Mouse (Mus musculus): ENCODE results near the gene Mdc1. TPM values are rescaled to one million over a fixed set of nuclear protein-coding genes. Genes with fewer than 3 reads are reported as not detected.
A peak's percentile ranks its signal among the peaks of the same experiment; 100 is the strongest.

Gene Mdc1
- polyA plus RNA-seq, 1 experiment from 2014 or later: 15.0 TPM

DNA sequence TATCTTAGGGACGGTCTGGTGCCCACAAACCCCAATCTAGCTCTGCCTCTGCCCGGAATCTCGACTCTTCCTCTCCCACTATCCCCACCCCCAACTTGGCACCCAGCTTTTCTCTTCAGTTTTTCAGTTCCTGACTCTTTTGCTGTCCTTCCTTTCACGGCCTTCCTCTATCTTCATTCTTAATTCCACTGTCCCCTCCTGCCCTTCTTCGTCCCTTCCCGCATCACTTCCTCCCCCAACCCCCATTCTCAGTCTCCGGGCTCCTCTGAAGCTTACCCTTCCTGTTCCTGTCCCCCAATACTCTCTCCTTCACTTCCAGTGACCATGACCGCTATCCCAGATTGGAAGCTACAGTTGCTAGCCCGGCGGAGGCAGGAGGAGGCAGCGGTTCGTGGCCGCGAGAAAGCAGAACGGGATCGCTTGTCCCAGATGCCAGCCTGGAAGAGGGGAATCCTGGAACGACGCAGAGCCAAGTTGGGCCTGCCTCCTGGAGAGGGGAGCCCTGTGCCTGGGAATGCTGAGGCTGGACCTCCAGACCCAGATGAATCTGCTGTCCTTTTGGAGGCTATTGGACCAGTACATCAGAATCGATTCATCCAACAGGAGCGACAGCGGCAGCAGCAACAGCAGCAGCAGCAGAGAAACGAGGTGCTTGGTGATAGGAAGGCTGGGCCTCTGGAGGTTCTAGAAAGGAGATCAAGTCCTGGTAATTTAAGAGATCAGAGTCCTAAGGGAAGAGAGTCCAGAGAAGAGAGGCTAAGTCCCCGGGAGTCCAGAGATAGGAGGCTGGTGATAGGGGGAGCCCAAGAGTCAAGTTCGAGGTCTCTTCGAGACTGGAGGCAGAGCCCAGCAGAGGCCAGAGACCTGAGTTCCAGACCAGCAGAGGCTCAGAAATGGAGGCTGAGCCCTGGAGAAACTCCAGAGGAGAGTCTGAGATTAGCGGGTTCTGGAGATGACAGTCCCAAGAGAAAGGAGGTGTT is 25.9 kb downstream of the Mdc1 start:
- Histone ChIP-seq H3K27me3 (ENCODE audit: control insufficient read depth, insufficient read depth, low read length) (no peaks in the 10 kb centered on the region), H3K9ac (ENCODE audit: low read length) (peak overlapping the region; percentile 94), H3K4me2 (ENCODE audit: low read depth) (peak overlapping the region; percentile 86), H3K4me1 (ENCODE audit: control insufficient read depth, insufficient read depth, low read length) (peaks cover 28% of the 10 kb centered on the region), H3K36me3 (ENCODE audit: control insufficient read depth, insufficient read depth, low read length) (peaks cover 6% of the 10 kb centered on the region; the same call in 1 of the 2 replicates), H3K9me3 (ENCODE audit: control insufficient read depth, low read length) (no peaks in the 10 kb centered on the region), H3K4me3 (ENCODE audit: low read depth, low read length) (peak overlapping the region; percentile 77), H3K27ac (ENCODE audit: low read depth, low read length) (peak overlapping the region; percentile 98)
- ATAC-seq (ENCODE audit: insufficient read depth, low FRiP score, low TSS enrichment) (no peak), DNase-seq (ENCODE audit: low spot score) (peak; percentile 41)
- 9% methylated on average over 26 of the region's 26 CpGs for WGBS

DNA sequence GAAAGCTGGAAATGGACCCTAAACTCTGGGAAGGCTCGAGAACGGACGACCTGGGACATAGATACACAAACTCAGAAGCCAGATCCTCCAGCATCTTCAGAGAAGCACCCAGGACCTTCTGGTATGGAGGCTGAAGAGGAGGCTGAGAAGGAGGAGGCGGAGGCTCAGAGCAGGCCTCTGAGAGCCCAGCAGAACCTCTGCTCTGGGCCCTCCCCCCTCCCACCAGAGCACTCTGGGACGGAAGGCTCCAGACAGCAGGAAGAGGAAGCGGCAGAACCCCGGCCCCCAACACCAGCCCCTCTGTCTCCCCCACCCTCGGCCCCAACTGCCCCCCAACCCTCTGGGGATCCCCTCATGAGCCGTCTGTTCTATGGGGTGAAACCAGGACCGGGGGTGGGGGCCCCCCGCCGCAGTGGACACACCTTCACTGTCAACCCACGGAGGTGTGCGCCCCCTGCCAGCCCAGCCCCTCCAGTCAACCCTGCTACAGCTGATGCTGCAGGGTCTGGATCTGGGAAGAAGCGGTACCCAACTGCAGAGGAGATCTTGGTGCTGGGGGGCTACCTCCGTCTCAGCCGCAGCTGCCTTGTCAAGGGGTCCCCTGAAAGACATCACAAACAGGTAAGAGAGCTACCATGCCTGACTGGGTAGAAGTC is 27.0 kb downstream of the Mdc1 start:
- no peaks in the 10 kb centered on the region for H3K27me3 ChIP-seq (ENCODE audit: control insufficient read depth, insufficient read depth, low read length)

DNA sequence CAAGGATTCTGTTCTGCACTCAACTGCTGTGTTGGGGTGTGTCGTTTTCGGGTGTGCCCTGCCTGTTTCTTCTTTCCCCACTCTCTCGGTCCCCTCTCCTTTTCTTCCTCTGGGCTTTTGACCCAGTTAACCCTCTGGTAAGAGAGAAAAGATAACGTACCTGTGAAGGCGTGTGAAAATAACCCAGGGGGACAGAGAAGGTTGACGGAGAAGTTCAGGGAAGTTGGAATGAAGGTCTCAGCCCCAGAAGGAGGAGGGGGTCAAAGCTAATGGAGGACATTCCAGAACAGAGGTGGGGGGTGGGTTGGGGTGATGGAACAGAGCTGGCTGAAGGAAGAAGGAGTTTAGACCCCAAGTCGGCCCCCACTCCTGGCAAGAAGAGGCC is 27.6 kb downstream of the Mdc1 start:
- Histone ChIP-seq H3K27me3 (ENCODE audit: control insufficient read depth, insufficient read depth, low read length) (no peaks in the 10 kb centered on the region), H3K4me2 (ENCODE audit: low read depth) (peak overlapping the region; percentile 86), H3K36me3 (ENCODE audit: control insufficient read depth, insufficient read depth, low read length) (peaks cover 7% of the 10 kb centered on the region; the same call in 1 of the 2 replicates), H3K4me1 (ENCODE audit: control insufficient read depth, insufficient read depth, low read length) (peaks cover 37% of the 10 kb centered on the region), H3K9me3 (ENCODE audit: control insufficient read depth, low read length) (no peaks in the 10 kb centered on the region), H3K4me3 (ENCODE audit: low read depth, low read length) (peak overlapping the region; percentile 77), H3K27ac (ENCODE audit: low read depth, low read length) (peak overlapping the region; percentile 54; the same call in 1 of the 2 replicates), H3K9ac (ENCODE audit: low read length) (peak overlapping the region; percentile 94)
- DNase-seq (ENCODE audit: low spot score) (no peak), ATAC-seq (ENCODE audit: insufficient read depth, low FRiP score, low TSS enrichment) (no peak)
- 10% methylated on average over 7 of the region's 7 CpGs for WGBS

More for the DNA sequence above, 27.0 kb downstream of the Mdc1 start:
- Histone ChIP-seq H3K9ac (ENCODE audit: low read length) (peak overlapping the region; percentile 94), H3K4me1 (ENCODE audit: control insufficient read depth, insufficient read depth, low read length) (peaks cover 32% of the 10 kb centered on the region), H3K4me3 (ENCODE audit: low read depth, low read length) (peak overlapping the region; percentile 77), H3K36me3 (ENCODE audit: control insufficient read depth, insufficient read depth, low read length) (peaks cover 6% of the 10 kb centered on the region; the same call in 1 of the 2 replicates), H3K4me2 (ENCODE audit: low read depth) (peak overlapping the region; percentile 86), H3K9me3 (ENCODE audit: control insufficient read depth, low read length) (no peaks in the 10 kb centered on the region), H3K27ac (ENCODE audit: low read depth, low read length) (peak overlapping the region; percentile 98)
- ATAC-seq (ENCODE audit: insufficient read depth, low FRiP score, low TSS enrichment) (no peak), DNase-seq (ENCODE audit: low spot score) (no peak)
- 46% methylated on average over 15 of the region's 17 CpGs for WGBS

DNA sequence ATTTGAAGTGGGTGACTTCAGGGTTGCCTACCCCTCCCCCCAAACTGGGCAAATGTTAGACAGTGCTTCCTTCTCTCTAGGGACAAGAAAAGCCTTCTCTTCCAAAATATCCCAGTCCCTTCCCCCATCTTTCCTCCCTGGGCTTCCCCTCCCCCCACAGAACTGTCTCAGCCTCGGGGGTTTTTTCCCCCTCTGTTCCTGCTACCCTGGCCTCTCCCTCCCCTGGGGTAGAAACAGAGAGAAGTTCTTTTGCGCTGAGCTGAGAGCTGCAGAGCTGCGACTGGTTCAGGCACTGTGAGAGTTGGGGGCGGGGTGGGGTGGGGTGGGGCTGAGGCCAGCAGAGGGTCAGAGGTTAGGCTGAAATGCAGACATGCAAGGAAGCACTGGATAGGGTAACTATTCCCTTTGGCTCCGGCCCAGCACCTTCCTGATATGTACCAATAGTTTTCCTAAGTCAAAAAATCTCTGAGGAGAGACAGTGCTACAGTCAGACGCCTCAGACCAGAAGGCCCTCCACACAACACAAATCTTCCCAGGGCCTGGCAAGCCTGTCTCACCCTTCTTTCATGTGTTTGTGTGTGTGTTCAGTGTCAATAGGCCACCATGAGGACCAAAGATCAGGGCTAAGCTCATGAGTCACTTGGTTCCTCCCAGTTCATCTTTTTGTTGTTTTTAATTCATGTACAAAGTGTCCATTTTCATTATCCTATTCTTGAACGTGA is 28.2 kb downstream of the Mdc1 start:
- Histone ChIP-seq H3K9ac (ENCODE audit: low read length) (peak overlapping the region; percentile 94), H3K27ac (ENCODE audit: low read depth, low read length) (peak overlapping the region; percentile 54; the same call in 1 of the 2 replicates), H3K36me3 (ENCODE audit: control insufficient read depth, insufficient read depth, low read length) (peaks cover 11% of the 10 kb centered on the region), H3K9me3 (ENCODE audit: control insufficient read depth, low read length) (no peaks in the 10 kb centered on the region), H3K27me3 (ENCODE audit: control insufficient read depth, insufficient read depth, low read length) (no peaks in the 10 kb centered on the region), H3K4me1 (ENCODE audit: control insufficient read depth, insufficient read depth, low read length) (peaks cover 37% of the 10 kb centered on the region), H3K4me2 (ENCODE audit: low read depth) (peak overlapping the region; percentile 86), H3K4me3 (ENCODE audit: low read depth, low read length) (peak overlapping the region; percentile 77)
- 9% methylated on average over 7 of the region's 7 CpGs for WGBS
- DNase-seq (ENCODE audit: low spot score): peak; percentile 27
- ATAC-seq (ENCODE audit: insufficient read depth, low FRiP score, low TSS enrichment): no peak

DNA sequence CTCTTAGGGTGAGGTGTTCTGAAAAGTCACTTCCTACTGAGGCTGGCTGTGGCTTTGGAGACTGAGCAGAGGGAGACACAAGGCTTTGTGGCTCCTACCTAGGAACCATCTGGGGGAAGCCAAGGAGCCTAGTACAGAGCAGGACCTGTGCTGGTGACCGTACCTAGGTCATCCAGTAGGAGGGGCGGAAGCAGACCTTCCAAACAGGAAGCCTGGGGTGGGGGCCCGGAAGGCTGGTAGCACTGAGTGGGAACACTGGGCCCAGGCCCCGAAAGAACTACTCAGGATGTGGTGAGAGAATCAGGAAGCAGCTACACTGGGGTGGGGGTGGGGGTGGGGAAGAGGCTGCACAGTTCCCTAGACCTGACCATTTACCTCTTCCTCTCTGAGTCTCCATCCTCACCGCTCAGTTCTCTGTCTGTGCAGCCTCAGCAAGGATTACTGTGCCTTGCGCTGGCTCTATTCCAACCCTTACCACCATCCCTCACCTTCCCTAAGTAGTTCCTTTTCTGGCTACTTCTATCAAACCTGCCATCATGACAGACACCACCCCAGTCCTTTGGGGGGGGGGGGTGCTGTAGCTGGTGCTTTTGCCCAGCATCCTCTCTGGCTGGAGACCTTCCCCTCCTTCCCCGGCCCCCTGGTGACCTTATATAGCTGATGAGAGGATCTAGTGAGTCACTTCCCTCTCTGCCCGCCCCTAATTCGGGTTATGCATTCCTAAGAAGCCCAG is 29.0 kb downstream of the Mdc1 start:
- Histone ChIP-seq H3K9me3 (ENCODE audit: control insufficient read depth, low read length) (no peaks in the 10 kb centered on the region), H3K4me1 (ENCODE audit: control insufficient read depth, insufficient read depth, low read length) (peaks cover 37% of the 10 kb centered on the region), H3K27me3 (ENCODE audit: control insufficient read depth, insufficient read depth, low read length) (no peaks in the 10 kb centered on the region), H3K9ac (ENCODE audit: low read length) (peak overlapping the region; percentile 31; the same call in 1 of the 2 replicates), H3K27ac (ENCODE audit: low read depth, low read length) (0 out of 2 replicates have a peak overlapping the region, but pooled peaks have one; percentile 3), H3K4me2 (ENCODE audit: low read depth) (peak overlapping the region; percentile 86), H3K4me3 (ENCODE audit: low read depth, low read length) (peak overlapping the region; percentile 77), H3K36me3 (ENCODE audit: control insufficient read depth, insufficient read depth, low read length) (peaks cover 12% of the 10 kb centered on the region)
- ATAC-seq (ENCODE audit: insufficient read depth, low FRiP score, low TSS enrichment) (no peak), DNase-seq (ENCODE audit: low spot score) (no peak)
- WGBS: 69% methylated on average over 9 of the region's 9 CpGs

DNA sequence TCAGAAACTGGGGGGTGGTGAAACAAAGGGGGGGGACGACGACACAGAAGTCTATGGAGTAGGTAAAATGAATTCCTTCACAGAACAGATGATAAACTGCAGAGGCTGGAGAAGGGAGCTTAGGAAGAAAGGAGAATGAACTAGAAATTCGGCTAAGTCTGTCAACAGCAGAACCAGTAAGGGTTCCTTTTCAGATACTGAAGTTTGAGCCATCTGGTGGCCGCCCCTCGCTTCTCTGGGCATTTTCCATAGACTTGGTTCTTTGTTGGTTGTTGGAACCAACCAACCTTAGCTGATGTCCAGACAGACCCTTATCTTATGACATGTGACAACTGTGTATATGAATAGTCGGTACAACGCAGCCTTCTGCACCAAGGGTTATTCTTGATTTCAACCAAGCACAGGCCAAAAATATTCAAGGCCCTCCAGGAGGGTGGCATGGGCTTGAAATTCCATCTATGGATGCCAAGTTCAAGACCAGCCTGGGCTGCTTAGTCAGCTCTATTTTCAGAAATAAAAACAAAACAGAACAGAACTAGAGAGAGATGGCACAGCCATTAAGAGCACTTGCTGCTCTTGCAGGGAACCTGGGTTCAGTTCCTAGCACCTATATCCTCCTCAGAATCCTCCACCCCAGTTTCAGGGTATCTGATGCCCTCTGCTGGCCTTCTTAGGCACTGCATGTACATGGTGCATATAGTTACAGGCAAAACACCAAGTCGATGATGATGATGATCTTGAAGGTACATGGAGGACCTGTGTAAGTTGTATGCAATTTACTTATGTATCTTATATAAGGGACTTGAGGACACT is 29.8 kb downstream of the Mdc1 start:
- ATAC-seq (ENCODE audit: insufficient read depth, low FRiP score, low TSS enrichment) (no peak), DNase-seq (ENCODE audit: low spot score) (no peak)
- 86% methylated on average over 8 of the region's 8 CpGs for WGBS
- Histone ChIP-seq H3K27ac (ENCODE audit: low read depth, low read length) (no peak overlapping the region), H3K9ac (ENCODE audit: low read length) (no peak overlapping the region), H3K4me2 (ENCODE audit: low read depth) (peak overlapping the region; percentile 86), H3K36me3 (ENCODE audit: control insufficient read depth, insufficient read depth, low read length) (peaks cover 12% of the 10 kb centered on the region), H3K9me3 (ENCODE audit: control insufficient read depth, low read length) (no peaks in the 10 kb centered on the region), H3K4me1 (ENCODE audit: control insufficient read depth, insufficient read depth, low read length) (peaks cover 37% of the 10 kb centered on the region), H3K27me3 (ENCODE audit: control insufficient read depth, insufficient read depth, low read length) (no peaks in the 10 kb centered on the region), H3K4me3 (ENCODE audit: low read depth, low read length) (0 out of 2 replicates have a peak overlapping the region, but pooled peaks have one; percentile 6)

DNA sequence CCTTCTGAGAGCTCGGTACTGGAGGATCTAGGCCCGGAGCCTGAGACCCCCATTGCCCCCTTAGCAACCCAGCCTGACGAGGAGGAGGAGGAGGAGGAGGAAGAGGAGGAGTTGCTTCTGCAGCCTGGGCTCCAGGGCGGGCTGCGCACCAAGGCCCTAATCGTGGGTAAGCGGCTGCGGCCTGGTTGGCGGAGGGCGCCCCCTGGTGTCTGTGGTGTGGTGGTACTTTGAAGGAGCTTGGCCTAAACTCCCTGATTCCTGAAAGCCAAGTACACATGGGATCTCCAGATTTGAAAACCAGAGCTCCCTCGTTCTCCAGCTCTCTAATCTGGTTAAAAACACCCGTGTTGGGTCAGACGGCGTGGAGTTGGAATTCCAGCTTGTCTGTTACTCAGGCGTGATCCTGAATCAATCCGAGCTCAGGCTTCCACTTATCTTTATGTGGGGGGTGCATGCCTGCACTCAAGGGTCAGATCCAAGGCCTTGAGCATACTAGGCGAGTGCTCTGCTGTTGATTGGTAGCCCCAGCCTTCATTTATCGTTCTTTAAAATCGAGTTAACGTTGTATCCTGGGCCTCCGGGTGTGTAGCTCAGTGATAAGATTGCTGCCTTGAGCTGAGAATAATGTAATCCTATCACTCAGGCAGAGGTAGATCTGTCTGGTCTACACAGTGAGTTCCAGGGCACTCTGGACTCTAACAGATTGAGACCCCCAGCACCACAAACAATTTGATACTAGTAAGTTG is 32.6 kb downstream of the Mdc1 start:
- Histone ChIP-seq H3K27ac (ENCODE audit: low read depth, low read length) (no peak overlapping the region), H3K4me2 (ENCODE audit: low read depth) (peak overlapping the region; percentile 22; the same call in 1 of the 2 replicates), H3K9ac (ENCODE audit: low read length) (no peak overlapping the region), H3K4me1 (ENCODE audit: control insufficient read depth, insufficient read depth, low read length) (peaks cover 18% of the 10 kb centered on the region), H3K27me3 (ENCODE audit: control insufficient read depth, insufficient read depth, low read length) (no peaks in the 10 kb centered on the region), H3K9me3 (ENCODE audit: control insufficient read depth, low read length) (no peaks in the 10 kb centered on the region), H3K36me3 (ENCODE audit: control insufficient read depth, insufficient read depth, low read length) (peaks cover 17% of the 10 kb centered on the region), H3K4me3 (ENCODE audit: low read depth, low read length) (no peak overlapping the region)
- no peak for ATAC-seq (ENCODE audit: insufficient read depth, low FRiP score, low TSS enrichment)
- peak; percentile 88 for DNase-seq (ENCODE audit: low spot score)
- 31% methylated on average over 21 of the region's 21 CpGs for WGBS
